Mouse (Mus musculus) MEL-GATA-1-ER (cell line): ENCODE measurements around the gene Rpl6.
A peak's percentile ranks its signal among the peaks of the same experiment; 100 is the strongest.
"Not testable (repeated sequence)": the region's sequence is repeated elsewhere in the genome, so short reads cannot be mapped to it uniquely, and the experiment has no call there.

Source experiments
- DNase-seq: peaks from one replicate; pipeline ENCODE4 v3.0.0-alpha.2; 2012; ENCODE audit warnings: low read depth; ENCODE audit errors: extremely low read depth

Rpl6 gene

DNA sequence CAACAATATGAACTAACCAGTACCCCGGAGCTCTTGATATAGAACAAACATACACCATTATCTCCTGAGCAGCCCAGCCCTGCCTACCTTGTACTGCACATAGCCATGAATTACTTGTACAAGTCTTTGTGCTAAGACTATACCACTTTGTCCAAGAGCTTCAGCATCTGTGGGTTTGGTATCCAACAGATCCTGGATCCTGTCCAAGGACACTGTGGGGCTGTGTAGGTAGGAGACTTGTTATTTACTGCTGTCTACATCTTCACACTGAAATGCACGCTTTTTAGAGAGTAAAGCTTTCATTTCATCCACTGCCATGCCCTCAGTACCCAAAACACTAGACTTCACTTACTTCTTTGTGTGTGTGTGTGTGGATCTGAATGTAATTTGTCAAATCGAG, 20.6 kb downstream of the Rpl6 start:
- DNase-seq = no peak

DNA sequence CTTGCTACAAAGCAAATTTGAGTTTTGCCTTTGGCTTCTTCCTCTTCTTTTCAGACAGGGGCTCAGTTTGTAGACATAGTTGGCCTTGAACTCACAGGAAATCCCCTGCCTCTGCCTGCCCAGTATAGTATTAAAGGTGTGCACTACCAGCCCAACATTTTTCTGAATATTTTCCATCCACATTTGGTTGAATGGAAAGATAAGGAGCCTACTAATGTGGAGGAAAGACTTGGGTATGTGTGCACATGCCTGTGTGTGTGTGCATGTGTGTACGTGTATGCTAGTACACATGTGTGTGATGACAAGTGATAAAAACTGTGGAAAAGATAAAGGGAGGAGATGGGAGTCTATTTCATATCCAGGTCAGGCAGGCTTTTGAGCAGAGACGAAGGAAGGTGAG, 21.6 kb downstream of the Rpl6 start:
- no peak for DNase-seq

DNA sequence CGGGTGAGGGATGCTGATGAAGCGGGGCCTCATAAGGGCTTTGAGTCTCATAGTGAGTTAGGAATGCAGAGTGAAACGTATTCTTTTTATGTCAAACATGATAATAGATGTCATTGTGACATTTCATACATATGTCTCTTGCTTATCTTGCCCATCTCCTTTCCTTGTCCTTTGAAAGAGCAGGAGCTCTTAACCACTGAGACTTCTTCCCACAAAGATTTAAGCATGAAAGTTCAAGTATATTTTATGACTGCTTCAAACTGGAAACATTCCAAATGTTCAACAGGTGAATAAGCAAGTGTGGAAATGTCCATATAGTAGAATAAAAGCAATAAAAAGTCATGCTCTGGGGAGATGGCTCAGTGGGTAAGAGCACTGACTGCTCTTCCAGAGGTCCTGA, 22.1 kb downstream of the Rpl6 start:
- DNase-seq = no peak

GRCm38 (mm10) chr5:121226845-121227244, 22.6 kb downstream of the Rpl6 start:
- no peak for DNase-seq

GRCm38 (mm10) chr5:121227330-121227729, 23.0 kb downstream of the Rpl6 start:
- not testable (repeated sequence) for DNase-seq

GRCm38 (mm10) chr5:121229182-121229581, 24.9 kb downstream of the Rpl6 start:
- no peak for DNase-seq

DNA sequence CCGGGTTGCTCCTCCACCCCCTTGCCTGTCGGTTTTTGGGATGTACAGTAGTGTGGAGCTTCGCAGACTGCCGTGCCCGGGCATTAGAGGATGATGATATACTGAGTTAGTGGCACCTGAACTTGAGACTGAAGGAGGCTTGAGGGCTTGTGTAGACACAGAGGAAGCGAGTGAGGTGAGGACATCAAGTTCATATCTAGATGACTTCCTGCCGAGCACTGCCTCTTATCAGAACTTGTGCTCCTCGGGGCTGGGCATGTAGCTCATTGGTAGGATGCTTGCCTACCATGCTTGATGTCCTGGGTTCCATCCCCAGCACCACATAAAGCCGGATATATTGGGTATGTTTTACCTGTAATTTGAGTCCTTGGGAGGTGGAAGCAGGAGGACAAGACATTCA, 26.5 kb downstream of the Rpl6 start:
- DNase-seq = no peak

- DNase-seq = no peak
Measured at GRCm38 (mm10) chr5:121232789-121233188, 28.5 kb downstream of the Rpl6 start.

GRCm38 (mm10) chr5:121233726-121234125, 29.4 kb downstream of the Rpl6 start:
- no peak for DNase-seq

DNA sequence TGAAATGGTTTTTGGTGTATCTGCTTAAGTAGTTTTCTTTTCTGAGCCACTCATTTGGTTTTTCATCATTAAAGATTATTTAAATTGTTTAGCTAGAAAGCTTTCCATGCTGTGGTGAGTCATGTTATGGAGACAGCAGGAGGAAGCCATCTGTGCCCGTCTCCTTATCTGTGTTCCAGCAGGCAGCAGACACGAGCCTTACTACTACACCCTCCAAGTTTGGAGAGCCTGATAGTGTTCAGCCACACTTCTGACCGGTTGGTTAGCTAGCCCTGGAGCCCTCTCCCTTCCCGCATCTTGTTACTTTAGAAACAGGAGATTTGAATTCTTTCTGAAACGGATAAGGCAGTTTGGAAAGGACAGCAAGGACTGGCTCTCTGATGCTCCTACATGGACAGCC, 31.9 kb downstream of the Rpl6 start:
- peak; percentile 95 for DNase-seq

- DNase-seq = no peak
Measured at GRCm38 (mm10) chr5:121238208-121238607, 33.9 kb downstream of the Rpl6 start.

DNA sequence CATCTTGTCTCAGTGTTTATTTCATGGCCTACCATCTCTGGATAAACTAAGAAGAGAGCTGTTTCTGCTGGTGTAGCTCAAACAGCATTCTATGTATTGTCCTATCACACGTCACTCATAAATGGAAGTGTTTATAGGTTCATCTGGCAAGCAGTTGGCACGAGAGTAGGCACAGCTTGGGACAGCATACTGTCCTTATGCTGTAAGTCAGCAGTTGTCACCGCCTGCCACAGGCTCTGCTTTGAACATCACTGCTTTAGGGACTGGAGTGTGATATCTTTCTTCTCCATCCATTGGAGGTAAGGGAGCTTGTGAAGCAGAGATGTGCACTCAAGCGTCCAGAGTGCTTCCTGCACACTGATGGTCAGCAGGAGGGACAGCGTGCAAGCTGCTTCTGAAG, 35.6 kb downstream of the Rpl6 start:
- no peak for DNase-seq

GRCm38 (mm10) chr5:121241182-121241581, 36.9 kb downstream of the Rpl6 start:
- no peak for DNase-seq

GRCm38 (mm10) chr5:121242261-121242660, 38.0 kb downstream of the Rpl6 start:
- no peak for DNase-seq

- no peak for DNase-seq
Measured at GRCm38 (mm10) chr5:121242701-121243100, 38.4 kb downstream of the Rpl6 start.

GRCm38 (mm10) chr5:121243676-121244364, 39.5 kb downstream of the Rpl6 start:
- no peak for DNase-seq

GRCm38 (mm10) chr5:121244365-121244731, 40.1 kb downstream of the Rpl6 start:
- DNase-seq = no peak

DNA sequence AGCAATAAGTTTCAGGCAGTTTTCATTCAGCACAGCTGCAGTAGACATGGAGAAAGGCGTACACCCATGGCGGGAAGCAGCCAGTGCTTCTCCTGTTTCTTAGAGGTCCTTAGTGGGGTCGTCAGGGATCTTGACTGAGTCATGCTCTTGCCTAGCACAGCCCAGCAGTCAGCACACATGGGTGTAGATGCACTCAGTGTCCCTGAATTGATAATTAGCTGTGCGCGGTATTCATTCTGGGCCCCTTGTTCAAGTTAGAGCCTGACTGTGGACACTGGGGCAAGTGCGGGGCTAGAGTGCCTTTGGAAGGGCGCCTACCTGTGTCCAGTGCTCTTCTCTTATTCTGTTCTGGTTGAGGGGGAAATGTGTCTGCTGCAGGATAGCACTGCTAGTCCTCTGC, 40.9 kb downstream of the Rpl6 start:
- no peak for DNase-seq

GRCm38 (mm10) chr5:121248766-121249394, 44.6 kb downstream of the Rpl6 start:
- no peak for DNase-seq

- no peak for DNase-seq
Measured at GRCm38 (mm10) chr5:121249693-121250092, 45.4 kb downstream of the Rpl6 start.

DNA sequence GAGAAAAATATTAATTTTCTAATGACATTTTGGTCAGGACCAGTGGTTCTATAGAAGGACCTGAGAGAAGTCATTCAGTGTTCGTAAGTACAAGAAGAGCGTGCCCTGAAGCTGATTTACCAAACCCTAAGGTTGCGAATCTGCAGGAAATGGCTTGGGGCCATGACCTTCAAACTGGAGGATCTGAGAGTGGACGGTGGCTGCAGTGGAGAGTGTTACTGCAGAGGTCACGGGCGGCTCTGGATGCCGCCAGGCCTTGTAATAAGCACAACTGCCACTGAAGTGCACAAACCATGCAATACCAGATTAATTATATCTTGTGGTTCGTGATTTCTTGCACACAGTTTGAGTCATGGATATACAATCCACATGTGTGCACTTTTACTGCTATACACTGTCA, 47.5 kb downstream of the Rpl6 start:
- DNase-seq = no peak

- DNase-seq = no peak
Measured at GRCm38 (mm10) chr5:121253816-121254497, 49.7 kb downstream of the Rpl6 start.

DNA sequence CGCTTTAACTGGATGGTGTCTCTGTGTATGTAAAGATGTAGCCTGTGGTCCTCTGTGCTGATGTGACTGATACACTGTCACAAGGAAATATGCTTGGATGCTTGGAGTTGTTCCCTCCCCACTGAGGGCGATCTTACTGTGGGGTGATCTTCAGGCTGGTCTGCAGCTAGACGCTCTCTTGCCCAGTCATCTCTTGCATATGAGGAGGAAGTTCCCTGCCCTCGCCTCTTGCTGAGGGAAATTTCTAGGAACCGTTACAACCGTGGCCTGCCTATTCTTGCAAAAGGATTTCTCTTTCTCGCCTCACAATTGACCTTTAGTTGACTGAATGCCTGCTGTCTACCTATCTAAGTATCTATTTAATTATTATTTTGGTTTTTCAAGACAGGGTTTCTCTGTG, 50.7 kb downstream of the Rpl6 start:
- DNase-seq = no peak
